In the genomic region with DNA sequence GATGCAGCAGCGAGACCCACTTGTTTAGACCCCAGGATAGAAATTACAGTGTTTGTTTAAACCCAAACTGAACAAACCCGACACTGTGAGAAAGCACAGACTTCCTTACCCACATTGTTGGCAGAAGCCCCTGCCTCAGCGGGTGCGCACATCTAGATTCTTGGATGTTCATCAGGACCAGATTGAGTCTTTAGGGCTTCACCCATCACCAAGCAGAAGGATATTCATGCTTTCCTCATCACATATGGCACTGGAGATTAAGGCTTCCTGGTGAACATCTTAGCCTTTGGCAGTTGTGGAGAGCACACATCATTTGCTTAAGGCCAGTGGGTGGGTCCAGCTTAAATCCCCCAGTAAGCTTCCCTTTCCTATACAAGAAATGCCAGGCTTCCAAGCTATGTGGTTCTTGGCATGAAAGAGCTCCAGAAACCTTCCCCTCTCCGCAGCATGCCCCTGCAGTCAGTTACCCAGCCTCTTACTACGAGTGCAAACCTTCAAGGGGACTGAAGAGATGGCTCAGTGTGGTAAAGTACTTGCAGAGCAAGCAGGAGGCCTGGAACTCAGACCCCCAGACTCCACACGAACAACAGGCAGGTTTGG, we compare ENCODE assay signal across 15 mouse cellular contexts.
"Had no signal": no experiment of that assay in that cellular context is flagged by ENCODE, and none has a peak within 500 bp of the region (broad histone marks: within the 10 kb centered on the region; RNA-seq: fewer than 3 reads in every experiment).

No protein-coding gene starts in this region.

- DNase-seq: kidney, postnatal 10 days; kidney, postnatal 4 days; lung, adult 2 months; lung, postnatal 36 days; right cerebral cortex, postnatal 4 days; spleen, adult 18-20 months; thymus, adult 18-20 months; thymus, postnatal 14 days had no signal

- ATAC-seq: lung, postnatal 0 days; midbrain, embryonic 16.5 days had no signal

- H3K9ac ChIP-seq: liver, embryonic 15.5 days; neural tube, embryonic 15.5 days had no signal

- H3K9me3 ChIP-seq: limb, embryonic 10.5 days; liver, embryonic 15.5 days; neural tube, embryonic 15.5 days had no signal

- H3K36me3 ChIP-seq: limb, embryonic 10.5 days; liver, embryonic 15.5 days; neural tube, embryonic 15.5 days had no signal

- H3K27me3 ChIP-seq: liver, embryonic 15.5 days; neural tube, embryonic 15.5 days had no signal

- H3K4me1 ChIP-seq: liver, embryonic 15.5 days had no signal

- H3K4me2 ChIP-seq: liver, embryonic 11.5 days; liver, embryonic 15.5 days; neural tube, embryonic 15.5 days had no signal

- H3K4me3 ChIP-seq: layer of hippocampus, adult 2 months; limb, embryonic 10.5 days; liver, embryonic 15.5 days; neural tube, embryonic 15.5 days had no signal

- H3K27ac ChIP-seq: layer of hippocampus, adult 2 months; limb, embryonic 10.5 days; liver, embryonic 15.5 days; neural tube, embryonic 15.5 days had no signal
